Mouse (Mus musculus): ENCODE results near the gene Celf6. TPM values are rescaled to one million over a fixed set of nuclear protein-coding genes. Genes with fewer than 3 reads are reported as not detected.

The Celf6 gene
- polyA plus RNA-seq, 1 experiment from 2014 or later: 1.0 TPM

DNA sequence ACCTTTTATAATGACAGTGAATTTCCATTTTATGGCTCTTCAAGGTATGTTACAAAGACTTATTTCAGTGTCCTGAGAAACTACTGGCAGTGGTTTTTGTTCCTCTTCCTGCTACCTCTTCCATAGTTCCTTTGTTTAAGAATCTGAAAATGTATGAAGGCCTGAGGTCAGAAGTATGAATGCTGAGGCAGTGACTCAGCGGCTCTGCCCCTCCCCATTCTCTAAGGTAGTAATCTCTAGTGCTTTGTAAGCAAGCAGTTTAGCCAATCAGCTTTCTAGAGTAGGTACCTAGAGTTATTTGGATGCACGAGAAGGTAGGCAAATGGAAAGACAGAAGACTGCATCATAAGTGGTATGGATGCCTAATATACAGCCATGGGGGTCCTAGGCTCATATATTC lies 63.6 kb downstream of the Celf6 start:
- Histone ChIP-seq H3K27me3 (no peaks in the 10 kb centered on the region), H3K4me2 (replicated peaks) (no peak overlapping the region), H3K4me3 (no peak overlapping the region), H3K4me1 (no peaks in the 10 kb centered on the region), H3K36me3 (peaks cover 36% of the 10 kb centered on the region), H3K27ac (no peak overlapping the region), H3K9me3 (no peaks in the 10 kb centered on the region), H3K9ac (no peak overlapping the region)
- WGBS: 85% methylated on average over 2 of the region's 2 CpGs
- no peak for ATAC-seq (ENCODE audit: insufficient number of reproducible peaks, insufficient read depth, low FRiP score, low TSS enrichment)

DNA sequence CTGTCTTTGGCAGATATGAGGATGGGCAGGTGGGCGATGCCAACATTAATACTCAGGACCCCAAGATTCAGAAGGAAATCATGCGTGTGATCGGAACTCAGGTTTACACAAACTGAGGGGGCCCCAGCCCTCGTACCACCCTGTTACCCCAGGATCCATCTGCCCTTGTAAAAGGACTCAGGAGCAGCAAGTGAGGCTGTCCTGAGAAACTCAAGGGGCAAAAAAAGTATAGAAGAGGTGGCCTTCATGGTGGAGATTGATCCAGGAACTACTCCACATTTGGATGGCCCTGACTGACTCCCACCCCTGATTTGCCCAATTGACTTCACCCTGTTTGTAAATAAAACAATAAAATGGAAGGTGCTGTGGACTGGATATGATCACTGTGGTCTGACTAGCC lies 72.2 kb downstream of the Celf6 start:
- Histone ChIP-seq H3K36me3 (peaks cover 30% of the 10 kb centered on the region), H3K27me3 (no peaks in the 10 kb centered on the region), H3K9ac (no peak overlapping the region), H3K27ac (no peak overlapping the region), H3K9me3 (no peaks in the 10 kb centered on the region), H3K4me1 (no peaks in the 10 kb centered on the region), H3K4me3 (no peak overlapping the region), H3K4me2 (replicated peaks) (no peak overlapping the region)
- no peak for ATAC-seq (ENCODE audit: insufficient number of reproducible peaks, insufficient read depth, low FRiP score, low TSS enrichment)
- WGBS: 95% methylated on average over 4 of the region's 4 CpGs

DNA sequence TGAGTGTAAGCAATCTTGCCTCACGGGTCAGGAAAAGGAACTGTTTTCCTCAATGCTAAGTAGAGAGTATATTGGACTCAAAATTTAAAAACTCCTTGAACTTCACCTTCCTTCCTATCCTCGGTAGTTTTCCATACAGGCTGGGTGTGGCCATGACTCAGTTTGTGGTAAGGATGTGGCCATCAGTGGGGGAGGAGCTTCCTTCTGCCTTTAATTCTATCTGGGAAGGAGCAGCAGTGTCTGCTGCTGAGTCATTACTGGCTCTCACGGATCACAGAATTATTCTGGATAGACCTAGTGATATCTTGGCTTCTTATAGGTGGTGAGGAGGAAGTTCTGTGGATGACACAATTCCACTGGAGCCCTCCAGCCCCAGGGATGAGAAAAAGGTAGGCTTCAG lies 75.7 kb downstream of the Celf6 start:
- H3K4me2 ChIP-seq (replicated peaks): no peak overlapping the region
- H3K4me3 ChIP-seq: no peak overlapping the region
- peaks cover 8% of the 10 kb centered on the region for H3K4me1 ChIP-seq
- H3K36me3 ChIP-seq: peaks cover 29% of the 10 kb centered on the region
- H3K27ac ChIP-seq: no peak overlapping the region
- no peak for ATAC-seq (ENCODE audit: insufficient number of reproducible peaks, insufficient read depth, low FRiP score, low TSS enrichment)
- H3K9me3 ChIP-seq: no peaks in the 10 kb centered on the region
- H3K27me3 ChIP-seq: no peaks in the 10 kb centered on the region
- 33% methylated on average over 3 of the region's 3 CpGs for WGBS
- no peak overlapping the region for H3K9ac ChIP-seq

DNA sequence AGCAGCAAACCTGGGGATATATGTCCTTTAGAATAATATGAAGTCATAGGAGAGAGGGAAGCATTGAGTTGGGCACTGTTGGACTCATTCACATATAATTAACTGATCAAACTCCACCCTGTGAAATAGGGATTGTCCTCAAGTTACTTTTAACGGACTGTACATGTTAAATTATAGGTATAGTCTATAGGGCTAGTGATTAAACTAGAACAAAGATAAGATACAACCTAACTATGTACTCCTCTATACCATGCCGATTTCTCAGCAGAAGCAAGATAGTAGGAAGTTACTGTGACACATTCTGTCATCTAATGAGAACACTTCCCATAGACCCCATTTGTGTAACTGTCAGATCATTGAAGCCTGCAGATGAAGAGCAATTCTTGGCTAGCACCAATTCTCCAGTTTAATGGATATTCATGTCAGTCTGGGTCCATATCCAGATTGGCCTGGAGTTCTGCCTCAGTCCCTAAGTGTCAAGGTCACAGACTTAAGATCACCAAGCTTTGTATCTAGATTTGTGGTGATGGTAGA lies 76.8 kb downstream of the Celf6 start:
- ATAC-seq (ENCODE audit: insufficient number of reproducible peaks, insufficient read depth, low FRiP score, low TSS enrichment): no peak
- H3K9ac ChIP-seq: no peak overlapping the region
- H3K27ac ChIP-seq: no peak overlapping the region
- H3K36me3 ChIP-seq: peaks cover 18% of the 10 kb centered on the region
- H3K4me3 ChIP-seq: no peak overlapping the region
- H3K4me2 ChIP-seq (replicated peaks): no peak overlapping the region
- 80% methylated on average over 2 of the region's 2 CpGs for whole genome bisulfite sequencing
- H3K27me3 ChIP-seq: no peaks in the 10 kb centered on the region
- peaks cover 18% of the 10 kb centered on the region for H3K4me1 ChIP-seq
- H3K9me3 ChIP-seq: no peaks in the 10 kb centered on the region

DNA sequence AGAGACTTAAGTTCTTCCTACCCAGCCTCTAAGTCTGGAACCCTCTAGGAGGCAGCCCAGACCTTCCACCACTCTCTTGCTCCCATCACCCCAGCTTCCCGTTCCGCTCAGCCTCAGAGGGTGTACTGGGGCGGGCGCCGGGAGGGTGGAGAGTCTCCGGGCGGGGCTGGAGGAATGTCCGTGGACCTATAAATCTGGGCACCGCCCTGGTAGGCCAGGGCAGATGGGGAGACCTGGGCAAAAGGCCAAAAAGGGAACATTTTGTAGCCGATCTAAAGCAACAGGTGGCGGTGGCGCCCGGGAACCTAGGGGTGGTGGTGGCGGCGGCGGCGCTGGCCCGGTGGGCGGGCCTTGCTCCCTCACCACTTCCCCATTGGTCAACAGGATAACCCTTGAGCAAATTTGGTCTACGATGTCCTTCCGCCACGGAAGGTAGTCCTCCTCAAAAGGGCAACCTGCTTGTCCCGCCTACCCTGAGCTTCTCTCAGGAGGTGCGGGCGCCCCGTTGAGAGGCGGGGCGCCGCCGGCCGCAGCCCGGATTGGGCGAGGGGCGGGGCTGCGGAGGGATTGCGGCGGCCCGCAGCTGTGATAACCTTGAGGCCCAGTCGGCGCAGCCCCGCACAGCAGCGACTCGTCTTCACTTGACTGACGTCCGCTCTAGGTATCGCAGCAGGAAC lies 78.4 kb downstream of the Celf6 start, which contains the start of gene Pkm:
Gene Pkm, plus strand, starts transcription at position 411 of the 677 bp plus-strand sequence.
- Histone ChIP-seq H3K36me3 (peaks cover 22% of the 10 kb centered on the region), H3K4me3 (peak within 1 kb of the TSS; percentile 75), H3K27me3 (no peaks in the 10 kb centered on the region), H3K9ac (peak within 1 kb of the TSS; percentile 81), H3K4me2 (replicated peaks) (peak within 1 kb of the TSS; percentile 85), H3K27ac (peak within 1 kb of the TSS; percentile 97), H3K9me3 (no peaks in the 10 kb centered on the region), H3K4me1 (peaks cover 34% of the 10 kb centered on the region)
- under 1% methylated on average over 46 of the region's 46 CpGs for WGBS
- ATAC-seq (ENCODE audit: insufficient number of reproducible peaks, insufficient read depth, low FRiP score, low TSS enrichment): peak; percentile 88

Other genes with a start within 250 kb of the Celf6 start
- gene Bbs4, start 224.4 kb upstream of the Celf6 start, polyA plus RNA-seq (2016; fragmentation: Nextera tagmentation; extraction: Ambion mirVana): 18.7 and 21.0 TPM in 2 replicates
- gene Arih1, start 91.3 kb upstream of the Celf6 start, polyA plus RNA-seq (2016; fragmentation: Nextera tagmentation; extraction: Ambion mirVana): 26.1 and 28.2 TPM in 2 replicates
- 60.3 and 64.1 TPM in 2 replicates for gene Hexa, start 38.4 kb upstream of the Celf6 start, polyA plus RNA-seq (2016; fragmentation: Nextera tagmentation; extraction: Ambion mirVana)
- 0.20 TPM in 1 of 2 replicates, not detected in the other for gene Tmem202, start 38.1 kb upstream of the Celf6 start, polyA plus RNA-seq (2016; fragmentation: Nextera tagmentation; extraction: Ambion mirVana)
- 46.0 and 46.3 TPM in 2 replicates for gene Parp6, start 39.4 kb downstream of the Celf6 start, polyA plus RNA-seq (2016; fragmentation: Nextera tagmentation; extraction: Ambion mirVana)
- gene Pkm, start 78.5 kb downstream of the Celf6 start, polyA plus RNA-seq (2016; fragmentation: Nextera tagmentation; extraction: Ambion mirVana): 1,462 TPM in 2 replicates
- 0.65 and 0.69 TPM in 2 replicates for gene Gramd2, start 102.2 kb downstream of the Celf6 start, polyA plus RNA-seq (2016; fragmentation: Nextera tagmentation; extraction: Ambion mirVana)
- gene Senp8, start 172.8 kb downstream of the Celf6 start, polyA plus RNA-seq (2016; fragmentation: Nextera tagmentation; extraction: Ambion mirVana): 11.0 and 12.3 TPM in 2 replicates
- 18.8 and 20.5 TPM in 2 replicates for gene Myo9a, start 173.0 kb downstream of the Celf6 start, polyA plus RNA-seq (2016; fragmentation: Nextera tagmentation; extraction: Ambion mirVana)